Mouse (Mus musculus) activated CD4-positive, CD25-positive, alpha-beta regulatory T cell, adult 9 weeks (primary cell): ENCODE measurements around the gene Rhox3h. TPM values are rescaled to one million over a fixed set of nuclear protein-coding genes. Genes with fewer than 3 reads are reported as not detected.

Source experiments
- polyA plus RNA-seq: library from polyadenylated mRNA; unstranded; fragments of 100-300 nt; shearing (Covaris generic); gene quantifications from one replicate; pipeline ENCODE4 v1.2.1, GENCODE M21; 2017

The Rhox3h gene
- not detected for polyA plus RNA-seq

GRCm38 (mm10) chrX:37668664-37669063 is at the start of gene Rhox3h:
Gene Rhox3h, minus strand, starts transcription at chrX:37668764.

GRCm38 (mm10) chrX:37673177-37673576 is 4.6 kb upstream of the Rhox3h start, which contains the start of gene Rhox2h:
Gene Rhox2h, minus strand, starts transcription at chrX:37673277.

GRCm38 (mm10) chrX:37651227-37651626 is 17.3 kb downstream of the Rhox3h start, which contains the start of gene Rhox4g:
Gene Rhox4g, minus strand, starts transcription at chrX:37651327.

GRCm38 (mm10) chrX:37643370-37643769 is 25.2 kb downstream of the Rhox3h start, which contains the start of gene Rhox2g:
Gene Rhox2g, minus strand, starts transcription at chrX:37643470.

GRCm38 (mm10) chrX:37628512-37628911 is 40.1 kb downstream of the Rhox3h start, which contains the start of gene Rhox3g:
Gene Rhox3g, minus strand, starts transcription at chrX:37628612.

Other genes starting within 250 kb of the Rhox3h start
- gene Rhox4b, start 236.3 kb downstream of the Rhox3h start, polyA plus RNA-seq = not detected
- gene Rhox2c, start 215.1 kb downstream of the Rhox3h start, polyA plus RNA-seq = not detected
- gene Rhox3c, start 210.2 kb downstream of the Rhox3h start, polyA plus RNA-seq = not detected
- gene Rhox4c, start 188.4 kb downstream of the Rhox3h start, polyA plus RNA-seq = not detected
- gene Rhox2d, start 175.3 kb downstream of the Rhox3h start, polyA plus RNA-seq = not detected
- not detected for gene Rhox4d, start 154.4 kb downstream of the Rhox3h start, polyA plus RNA-seq
- not detected for gene Rhox2e, start 138.3 kb downstream of the Rhox3h start, polyA plus RNA-seq
- not detected for gene Rhox3e, start 126.7 kb downstream of the Rhox3h start, polyA plus RNA-seq
- gene Rhox4e, start 111.4 kb downstream of the Rhox3h start, polyA plus RNA-seq = not detected
- not detected for gene Rhox2f, start 97.4 kb downstream of the Rhox3h start, polyA plus RNA-seq
- gene Rhox3f, start 87.8 kb downstream of the Rhox3h start, polyA plus RNA-seq = not detected
- gene Rhox4f, start 61.1 kb downstream of the Rhox3h start, polyA plus RNA-seq = not detected
- not detected for gene Rhox3g, start 40.2 kb downstream of the Rhox3h start, polyA plus RNA-seq
- not detected for gene Rhox2g, start 25.3 kb downstream of the Rhox3h start, polyA plus RNA-seq
- gene Rhox4g, start 17.4 kb downstream of the Rhox3h start, polyA plus RNA-seq = not detected
- not detected for gene Rhox2h, start 4.5 kb upstream of the Rhox3h start, polyA plus RNA-seq
- not detected for gene Rhox5, start 136.1 kb upstream of the Rhox3h start, polyA plus RNA-seq
- gene Rhox6, start 158.1 kb upstream of the Rhox3h start, polyA plus RNA-seq = not detected
- gene Rhox7a, start 162.9 kb upstream of the Rhox3h start, polyA plus RNA-seq = not detected
- not detected for gene Rhox8, start 210.2 kb upstream of the Rhox3h start, polyA plus RNA-seq
- not detected for gene Rhox7b, start 228.5 kb upstream of the Rhox3h start, polyA plus RNA-seq
- not detected for gene Rhox9, start 233.0 kb upstream of the Rhox3h start, polyA plus RNA-seq